Mouse (Mus musculus) liver, postnatal 0 days (tissue): ENCODE data around the gene 4933407L21Rik.

Source experiments
- CTCF ChIP-seq: sonication (generic); IDR thresholded peaks from 2 replicates; pipeline ENCODE4 v1.5.1; 2016; ENCODE audit warnings: antibody characterized with exemption, low read depth
- EP300 ChIP-seq: IDR thresholded peaks from 2 replicates; pipeline ENCODE4 v1.6.1; 2016; ENCODE audit warnings: antibody characterized with exemption, low read depth, mild to moderate bottlenecking

DNA sequence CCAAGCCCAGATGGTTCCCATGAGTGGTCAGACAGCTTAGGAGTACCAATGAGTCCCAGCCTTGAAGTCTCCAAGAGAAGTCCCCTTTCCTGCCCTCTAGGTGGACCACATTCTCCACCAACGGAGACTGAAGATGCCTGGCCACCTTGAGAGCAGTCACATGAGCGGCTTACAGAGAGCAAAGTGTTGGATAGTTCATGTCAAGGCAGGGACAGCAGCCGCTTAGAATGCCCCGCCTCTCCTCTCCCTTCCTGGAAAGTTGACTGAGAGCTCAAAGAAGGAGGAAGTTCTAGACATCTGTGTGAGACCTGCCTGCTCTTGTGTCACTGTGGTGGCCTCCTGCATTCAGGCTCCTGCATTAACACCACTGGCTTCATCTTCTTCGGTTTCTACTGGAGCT, 32.6 kb downstream of the 4933407L21Rik start, which contains the start of gene Gpr55:
- TF ChIP-seq CTCF, result no peak
- TF ChIP-seq EP300, result no peak
